Mouse (Mus musculus): ENCODE measurements at regions not wholly inside any gene's neighbourhood (a gene's known extent, or its start where the extent isn't known, plus 50 kb on each side); places are given as distances from the start of the nearest gene placed in this dataset.
"Not testable (repeated sequence)": the region's sequence is repeated elsewhere in the genome, so short reads cannot be mapped to it uniquely, and the experiment has no call there.

GRCm38 (mm10) chr8:18005660-18006059, 972.4 kb downstream of the Defb40 start:
- DNase-seq (ENCODE audit: low spot score in 2 of 2): no peak

DNA sequence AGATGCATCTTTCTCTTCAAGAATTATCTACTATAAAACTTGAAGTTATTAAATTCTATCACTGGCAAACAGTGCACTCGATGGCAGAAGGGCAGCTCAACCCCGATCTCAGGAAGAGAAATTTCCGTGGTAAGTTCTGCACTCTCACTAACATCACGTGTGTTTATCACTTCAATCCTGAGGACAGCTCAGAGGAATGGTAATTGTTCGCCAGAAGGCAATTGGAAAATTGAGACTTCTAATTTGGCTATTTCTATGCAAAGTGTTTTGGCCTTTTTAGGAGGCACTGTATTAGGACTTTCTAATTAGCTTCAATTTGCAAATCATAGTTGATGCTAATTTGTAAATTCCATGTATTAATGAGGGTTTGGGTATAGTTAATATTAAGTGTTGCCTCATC, 977.3 kb downstream of the Defb40 start:
- DNase-seq (ENCODE audit: low spot score in 2 of 2): no peak

DNA sequence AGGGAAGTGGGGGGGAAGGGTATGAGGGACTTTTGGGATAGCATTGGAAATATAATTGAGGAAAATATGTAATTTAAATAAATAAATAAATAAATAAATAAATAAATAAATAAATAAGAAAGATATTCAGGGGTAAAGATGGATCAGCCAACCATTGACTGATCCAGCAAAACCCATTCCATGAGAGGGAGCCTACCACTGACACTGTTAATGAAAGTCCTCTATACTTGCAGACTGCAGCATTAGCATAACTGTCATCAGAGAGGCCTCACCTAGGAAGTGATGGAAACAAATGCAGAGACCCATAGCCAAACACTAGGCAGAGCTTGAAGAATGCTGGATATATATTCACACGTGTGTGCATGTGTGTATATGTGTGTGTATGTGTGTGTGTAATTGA, 993.3 kb downstream of the Defb40 start:
- no peak for DNase-seq (ENCODE audit: low spot score in 2 of 2)

DNA sequence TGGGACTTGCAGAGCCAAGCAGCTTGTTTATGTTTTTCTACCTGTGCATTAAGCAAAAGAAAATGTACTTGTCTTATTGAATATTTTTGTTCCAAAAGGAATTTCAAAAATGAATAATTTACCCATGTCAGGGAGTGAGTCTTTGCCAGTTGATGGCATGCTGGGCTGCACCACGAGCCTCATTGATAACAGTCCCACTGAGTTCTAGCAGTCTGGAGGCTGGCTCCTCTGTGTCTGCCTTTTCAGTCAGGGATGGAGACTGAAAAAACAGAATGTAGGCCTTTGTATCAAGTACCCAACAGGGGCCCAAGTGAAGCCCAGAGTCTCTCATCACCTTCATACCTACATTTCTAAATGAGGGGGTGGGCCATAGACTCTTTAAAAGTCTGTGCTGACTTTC, 1029.2 kb downstream of the Defb40 start:
- no peak for DNase-seq (ENCODE audit: low spot score in 2 of 2)

- DNase-seq (ENCODE audit: low spot score in 2 of 2): no peak
These were observed 1029.8 kb downstream of the Defb40 start for GRCm38 (mm10) chr8:17948053-17948834.

- no peak for DNase-seq (ENCODE audit: low spot score in 2 of 2)
These were observed 1043.4 kb downstream of the Defb40 start for GRCm38 (mm10) chr8:17934696-17935095.

DNA sequence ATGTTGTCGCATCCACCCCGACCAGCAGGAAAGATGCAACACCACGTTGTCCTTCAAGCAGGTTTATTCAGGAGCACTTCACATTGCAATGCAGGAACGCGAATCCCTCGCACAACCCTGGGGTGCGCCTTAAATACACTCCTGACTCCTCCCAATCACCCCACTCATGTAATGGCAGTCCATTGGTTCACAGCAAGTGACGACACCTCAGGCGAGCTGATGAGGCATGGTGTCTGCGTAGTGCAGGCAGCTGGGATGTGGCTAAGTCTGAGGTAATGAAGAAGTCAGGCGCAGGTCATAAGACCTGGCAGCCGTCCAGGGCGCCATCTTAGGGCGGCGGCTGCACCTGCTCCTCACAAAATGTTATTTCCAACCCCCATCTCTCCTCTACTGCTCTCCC, 1068.7 kb downstream of the Defb40 start:
- DNase-seq (ENCODE audit: low spot score in 2 of 2): no peak

DNA sequence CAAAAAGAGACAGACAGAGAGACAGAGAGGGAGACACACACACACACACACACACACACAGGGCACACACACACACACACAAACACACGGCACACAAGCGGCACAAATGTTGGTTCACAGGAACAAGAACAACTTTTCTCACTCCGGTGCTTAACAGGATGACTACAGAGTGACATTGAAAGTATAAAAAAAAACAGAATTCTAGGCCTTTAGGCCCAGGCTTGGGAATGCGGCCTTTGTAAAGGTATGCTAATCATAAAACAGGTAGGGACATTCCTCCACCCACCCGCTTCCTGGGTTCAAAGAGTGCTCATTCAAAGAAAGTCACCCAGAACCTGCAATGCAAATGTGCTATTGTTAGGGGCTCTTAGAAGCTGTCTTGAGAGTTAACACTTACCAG, 1089.5 kb downstream of the Defb40 start:
- DNase-seq (ENCODE audit: low spot score in 2 of 2): not testable (repeated sequence)

DNA sequence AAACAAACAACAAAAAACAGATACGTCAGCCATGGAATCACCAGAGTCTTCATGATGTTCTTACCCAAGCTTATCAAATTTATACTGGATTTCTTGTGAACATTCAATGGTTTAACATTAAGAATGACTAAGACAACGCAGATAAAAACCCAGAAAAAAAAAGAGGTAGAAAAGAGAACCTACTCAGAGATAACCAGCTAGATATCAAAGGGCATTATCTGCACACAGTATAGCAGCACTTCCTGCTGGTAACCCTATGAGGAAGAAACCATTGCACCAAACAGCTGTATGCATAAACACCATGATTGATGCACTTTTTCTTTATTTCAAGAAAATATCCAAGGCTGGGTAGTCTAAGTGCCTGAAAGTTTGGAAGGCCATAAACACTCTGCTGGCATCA, 1114.7 kb downstream of the Defb40 start:
- no peak for DNase-seq (ENCODE audit: low spot score in 2 of 2)
